8 mouse cellular contexts compared by ENCODE assay signal in the genomic region with DNA sequence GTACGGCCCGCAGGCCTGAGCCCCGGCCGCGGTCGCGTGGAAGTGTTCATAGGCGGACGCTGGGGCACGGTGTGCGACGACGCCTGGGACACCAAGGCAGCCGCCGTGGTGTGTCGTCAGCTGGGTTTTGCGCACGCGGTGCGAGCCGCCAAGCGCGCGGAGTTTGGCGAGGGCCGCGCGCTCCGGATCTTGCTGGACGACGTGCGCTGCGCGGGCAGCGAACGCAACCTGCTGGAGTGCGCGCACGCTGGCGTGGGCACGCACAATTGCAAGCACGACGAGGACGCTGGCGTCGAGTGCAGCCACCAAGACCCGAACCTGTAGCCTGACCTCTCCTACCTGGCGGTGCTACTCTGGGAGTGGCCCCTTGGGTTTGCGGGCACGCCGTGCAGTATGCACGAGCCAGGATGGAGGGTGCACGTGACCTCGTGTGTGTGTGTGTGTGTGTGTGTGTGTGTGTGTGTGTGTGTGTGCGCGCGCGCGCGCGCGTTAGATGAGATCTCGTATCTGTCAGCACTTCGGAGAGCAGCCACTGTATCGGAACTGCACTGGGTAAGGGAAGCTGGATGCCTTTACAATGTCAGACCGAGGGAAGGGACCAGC. TPM values are rescaled to one million over a fixed set of nuclear protein-coding genes. Genes with fewer than 3 reads are reported as not detected.
A peak's percentile ranks its signal among the peaks of the same experiment; 100 is the strongest.
DNase-seq lines count a peak whose midpoint lies in the region; ATAC-seq lines count a peak whose summit lies in the region.

No protein-coding gene starts in this region.

- no peaks in the 10 kb centered on the region for H3K9me3 ChIP-seq in heart, embryonic 14.5 days (ENCODE audit: control insufficient read depth, low read length)
- no peaks in the 10 kb centered on the region for H3K9me3 ChIP-seq in stomach, embryonic 16.5 days (replicated peaks; ENCODE audit: control insufficient read depth, low read length)

- DNase-seq in heart, postnatal 25 days (ENCODE audit: low spot score), result no peak
- peak; percentile 79 for DNase-seq in brain, embryonic 18.5 days (ENCODE audit: low read depth, low spot score)
- peak; percentile 45 for DNase-seq in layer of hippocampus, adult 9-10 months (ENCODE audit: low spot score)
- peak; percentile 10 for DNase-seq in lung, postnatal 14 days

- under 1% methylated on average over 66 of the region's 66 CpGs for WGBS in heart, embryonic 14.5 days
- WGBS in stomach, embryonic 16.5 days, result under 1% methylated on average over 66 of the region's 66 CpGs

- H3K4me1 ChIP-seq in heart, embryonic 14.5 days (ENCODE audit: control insufficient read depth in 2 of 2, insufficient read depth in 2 of 2, low read length in 2 of 2), result peaks cover 8 to 24% of the 10 kb centered on the region in 2 experiments
- peaks cover 9% of the 10 kb centered on the region for H3K4me1 ChIP-seq in stomach, embryonic 16.5 days (ENCODE audit: control insufficient read depth, insufficient read depth, low read length)

- peak overlapping the region; percentile 72 for H3K4me2 ChIP-seq in heart, embryonic 14.5 days (ENCODE audit: low read length)
- H3K4me2 ChIP-seq in stomach, embryonic 16.5 days (ENCODE audit: low read depth, low read length), result peak overlapping the region; percentile 77

- peaks cover 51% of the 10 kb centered on the region for H3K27me3 ChIP-seq in heart, embryonic 14.5 days (ENCODE audit: control insufficient read depth, insufficient read depth, low read length)
- H3K27me3 ChIP-seq in stomach, embryonic 16.5 days (ENCODE audit: control insufficient read depth, insufficient read depth, low read length), result peaks cover 33% of the 10 kb centered on the region

- no peak for ATAC-seq in heart, embryonic 14.5 days (ENCODE audit: insufficient number of reproducible peaks, insufficient read depth, low FRiP score, low read depth)
- ATAC-seq in frontal cortex, adult (ENCODE audit: low TSS enrichment), result peak; percentile 81
- peak; percentile 17; the same call in 1 of the 2 replicates for ATAC-seq in stomach, embryonic 16.5 days (ENCODE audit: insufficient read depth, low FRiP score)
- no peak for ATAC-seq in erythroblast, adult 5-6 weeks (replicated peaks; ENCODE audit: low FRiP score, poor library complexity, severe bottlenecking)

- H3K27ac ChIP-seq in heart, embryonic 14.5 days (replicated peaks in 1 of 2; ENCODE audit: control insufficient read depth in 1 of 2, insufficient read depth in 1 of 2, low read depth in 2 of 2, low read length in 2 of 2), result no peak overlapping the region
- no peak overlapping the region for H3K27ac ChIP-seq in stomach, embryonic 16.5 days (ENCODE audit: low read length)

- H3K4me3 ChIP-seq in heart, embryonic 14.5 days (ENCODE audit: control insufficient read depth in 1 of 2, insufficient read depth in 1 of 2, low read depth in 1 of 2, low read length in 2 of 2), result peak overlapping the region; percentile 31 to 41
- H3K4me3 ChIP-seq in stomach, embryonic 16.5 days (replicated peaks; ENCODE audit: low read length), result peak overlapping the region; percentile 40

- intact Hi-C loops in heart, postnatal 25 days (cut with DNase I), result no loop called here

- peak overlapping the region; percentile 59 for H3K9ac ChIP-seq in heart, embryonic 14.5 days (ENCODE audit: low read length)
- peak overlapping the region; percentile 49 for H3K9ac ChIP-seq in stomach, embryonic 16.5 days (ENCODE audit: low read length)

- H3K36me3 ChIP-seq in heart, embryonic 14.5 days (ENCODE audit: control insufficient read depth, insufficient read depth, low read length), result no peaks in the 10 kb centered on the region
- no peaks in the 10 kb centered on the region for H3K36me3 ChIP-seq in stomach, embryonic 16.5 days (ENCODE audit: control insufficient read depth, insufficient read depth, low read length)

RNA-seq across cellular contexts. Expression of a gene that starts 6.2 kb away (rescaled TPM):
- 4.2 and 4.6 TPM in 2 replicates for polyA plus RNA-seq in heart, embryonic 14.5 days (2014; fragmentation: Nextera tagmentation; extraction: Ambion mirVana)
- under 1 TPM; 0.31 to 0.36 TPM for total RNA-seq in heart, postnatal 25 days (2021)
- polyA plus RNA-seq in stomach, embryonic 16.5 days (2015; fragmentation: Nextera tagmentation; extraction: Ambion mirVana), result 6.8 and 8.5 TPM in 2 replicates
- total RNA-seq in erythroblast, adult 5-6 weeks (2015; ENCODE audit: low replicate concordance), result not detected in 2 replicates
- total RNA-seq in erythroblast, adult 5-6 weeks (2017; ENCODE audit: low replicate concordance), result 0.84 TPM in 1 of 2 replicates, not detected in the other

RNA-seq across cellular contexts. Expression of a gene that starts 21.9 kb away (rescaled TPM):
- 0.63 and 0.84 TPM in 2 replicates for polyA plus RNA-seq in heart, embryonic 14.5 days (2014; fragmentation: Nextera tagmentation; extraction: Ambion mirVana)
- total RNA-seq in heart, postnatal 25 days (2021), result 1 to 10 TPM in 1 of 2 experiments, under 1 TPM in 1; 0.95 to 1.7 TPM
- 0.44 and 0.65 TPM in 2 replicates for polyA plus RNA-seq in stomach, embryonic 16.5 days (2015; fragmentation: Nextera tagmentation; extraction: Ambion mirVana)
- not detected in 2 replicates for total RNA-seq in erythroblast, adult 5-6 weeks (2015; ENCODE audit: low replicate concordance)
- total RNA-seq in erythroblast, adult 5-6 weeks (2017; ENCODE audit: low replicate concordance), result not detected in 2 replicates

RNA-seq across cellular contexts. Expression of a gene that starts 42.8 kb away (rescaled TPM):
- polyA plus RNA-seq in heart, embryonic 14.5 days (2014; fragmentation: Nextera tagmentation; extraction: Ambion mirVana), result 69.5 and 77.2 TPM in 2 replicates
- total RNA-seq in heart, postnatal 25 days (2021), result 10 to 100 TPM; 76.4 to 78.6 TPM
- 82.3 and 111 TPM in 2 replicates for polyA plus RNA-seq in stomach, embryonic 16.5 days (2015; fragmentation: Nextera tagmentation; extraction: Ambion mirVana)
- not detected in 2 replicates for total RNA-seq in erythroblast, adult 5-6 weeks (2015; ENCODE audit: low replicate concordance)
- total RNA-seq in erythroblast, adult 5-6 weeks (2017; ENCODE audit: low replicate concordance), result not detected in 2 replicates

RNA-seq across cellular contexts. Expression of a gene that starts 52.8 kb away (rescaled TPM):
- 7.2 and 8.2 TPM in 2 replicates for polyA plus RNA-seq in heart, embryonic 14.5 days (2014; fragmentation: Nextera tagmentation; extraction: Ambion mirVana)
- 10 to 100 TPM; 36.4 to 40.9 TPM for total RNA-seq in heart, postnatal 25 days (2021)
- 6.5 and 6.9 TPM in 2 replicates for polyA plus RNA-seq in stomach, embryonic 16.5 days (2015; fragmentation: Nextera tagmentation; extraction: Ambion mirVana)
- 0.38 TPM in 1 of 2 replicates, not detected in the other for total RNA-seq in erythroblast, adult 5-6 weeks (2015; ENCODE audit: low replicate concordance)
- total RNA-seq in erythroblast, adult 5-6 weeks (2017; ENCODE audit: low replicate concordance), result 0.28 TPM in 1 of 2 replicates, not detected in the other

Comparison
In these comparisons a context has a peak if more than half of its experiments do, and no peak if none do; other contexts are left out.
1. ATAC-seq: peak in frontal cortex, adult (single experiment) and stomach, embryonic 16.5 days (single experiment); none in heart, embryonic 14.5 days (single experiment) and erythroblast, adult 5-6 weeks (single experiment).
2. RNA of a gene that starts 42.8 kb away (total RNA-seq): 76.4 to 78.6 TPM in heart, postnatal 25 days; not detected in erythroblast, adult 5-6 weeks; every median in the first group is over 10 times any median in the second.